Mouse (Mus musculus): ENCODE results near the gene Pitpnc1. TPM values are rescaled to one million over a fixed set of nuclear protein-coding genes. Genes with fewer than 3 reads are reported as not detected.

Gene Pitpnc1
- polyA plus RNA-seq, 1 experiment from 2014 or later: 36.1 TPM

DNA sequence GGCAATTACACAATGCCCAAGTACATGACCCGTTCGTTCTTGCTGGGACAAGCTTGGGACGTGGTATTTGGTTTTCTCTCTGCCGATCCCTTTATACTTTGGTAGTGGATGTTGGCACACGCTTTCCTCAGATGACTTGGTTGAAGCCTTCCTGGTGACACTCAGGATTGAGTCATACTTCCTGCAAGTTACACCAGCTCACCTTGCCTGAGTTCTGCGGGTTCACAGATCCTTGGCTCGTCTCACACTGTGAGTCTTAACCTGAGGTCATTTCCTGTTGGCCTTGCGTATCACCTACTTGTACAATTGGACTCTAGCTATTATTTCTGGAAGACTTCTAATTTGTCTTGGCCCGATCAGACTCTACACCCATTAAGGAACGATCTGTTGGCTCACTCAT lies 42.5 kb downstream of the Pitpnc1 start:
- Histone ChIP-seq H3K27ac (no peak overlapping the region), H3K27me3 (no peaks in the 10 kb centered on the region), H3K9me3 (replicated peaks) (no peaks in the 10 kb centered on the region), H3K36me3 (ENCODE audit: poor library complexity, severe bottlenecking) (no peaks in the 10 kb centered on the region), H3K9ac (no peak overlapping the region), H3K4me2 (no peak overlapping the region), H3K4me1 (peaks cover 23% of the 10 kb centered on the region), H3K4me3 (no peak overlapping the region)
- ATAC-seq: no peak
- WGBS: 94% methylated on average over 10 of the region's 10 CpGs

DNA sequence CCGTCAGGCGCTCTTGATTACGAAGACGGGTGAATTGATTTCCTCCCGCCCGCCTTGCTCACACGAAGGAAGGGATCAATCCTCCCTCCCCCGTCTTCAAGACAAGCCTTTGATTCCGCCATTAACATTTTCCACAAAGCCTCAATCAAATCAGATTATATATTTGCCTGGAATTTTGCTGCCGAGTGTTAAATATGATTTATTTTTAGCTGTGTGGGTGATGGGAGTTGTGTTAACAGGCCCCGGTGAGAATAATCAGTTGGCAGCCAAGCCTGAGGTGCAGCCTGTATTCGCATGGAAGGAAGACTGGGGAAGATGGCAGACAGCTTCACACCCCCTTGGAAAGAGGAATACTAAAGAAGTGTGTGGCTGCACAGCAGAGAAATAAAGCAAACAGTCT lies 46.3 kb downstream of the Pitpnc1 start:
- no peak overlapping the region for H3K4me2 ChIP-seq
- H3K27me3 ChIP-seq: no peaks in the 10 kb centered on the region
- H3K9ac ChIP-seq: no peak overlapping the region
- H3K27ac ChIP-seq: peak overlapping the region; percentile 51; the same call in 1 of the 2 replicates
- no peaks in the 10 kb centered on the region for H3K9me3 ChIP-seq (replicated peaks)
- ATAC-seq: no peak
- 79% methylated on average over 12 of the region's 12 CpGs for WGBS
- no peaks in the 10 kb centered on the region for H3K36me3 ChIP-seq (ENCODE audit: poor library complexity, severe bottlenecking)
- H3K4me3 ChIP-seq: no peak overlapping the region
- H3K4me1 ChIP-seq: peaks cover 33% of the 10 kb centered on the region

DNA sequence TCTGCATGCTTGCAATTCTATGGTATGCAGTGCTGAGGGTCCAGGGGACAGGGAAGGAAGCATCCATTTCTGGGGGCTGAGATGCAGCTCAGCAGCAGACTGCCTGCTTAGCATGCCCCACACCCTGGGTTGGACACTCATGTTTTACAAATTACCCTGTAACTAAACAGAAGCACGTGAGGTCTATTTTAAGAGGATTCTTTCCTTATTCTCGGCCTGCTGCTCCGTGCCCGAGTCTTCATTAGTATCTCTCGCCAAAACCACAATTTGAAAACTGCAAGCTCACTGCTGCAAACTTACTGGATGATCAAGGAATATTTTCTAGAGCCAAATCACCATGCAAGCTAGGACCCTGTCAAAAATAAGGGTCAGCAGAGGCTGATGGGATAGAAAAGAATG lies 48.1 kb downstream of the Pitpnc1 start:
- peaks cover 38% of the 10 kb centered on the region for H3K4me1 ChIP-seq
- H3K4me2 ChIP-seq: no peak overlapping the region
- no peak for ATAC-seq
- H3K9ac ChIP-seq: no peak overlapping the region
- H3K36me3 ChIP-seq (ENCODE audit: poor library complexity, severe bottlenecking): no peaks in the 10 kb centered on the region
- H3K27ac ChIP-seq: no peak overlapping the region
- H3K27me3 ChIP-seq: no peaks in the 10 kb centered on the region
- 55% methylated on average over 5 of the region's 5 CpGs for WGBS
- no peak overlapping the region for H3K4me3 ChIP-seq
- no peaks in the 10 kb centered on the region for H3K9me3 ChIP-seq (replicated peaks)

DNA sequence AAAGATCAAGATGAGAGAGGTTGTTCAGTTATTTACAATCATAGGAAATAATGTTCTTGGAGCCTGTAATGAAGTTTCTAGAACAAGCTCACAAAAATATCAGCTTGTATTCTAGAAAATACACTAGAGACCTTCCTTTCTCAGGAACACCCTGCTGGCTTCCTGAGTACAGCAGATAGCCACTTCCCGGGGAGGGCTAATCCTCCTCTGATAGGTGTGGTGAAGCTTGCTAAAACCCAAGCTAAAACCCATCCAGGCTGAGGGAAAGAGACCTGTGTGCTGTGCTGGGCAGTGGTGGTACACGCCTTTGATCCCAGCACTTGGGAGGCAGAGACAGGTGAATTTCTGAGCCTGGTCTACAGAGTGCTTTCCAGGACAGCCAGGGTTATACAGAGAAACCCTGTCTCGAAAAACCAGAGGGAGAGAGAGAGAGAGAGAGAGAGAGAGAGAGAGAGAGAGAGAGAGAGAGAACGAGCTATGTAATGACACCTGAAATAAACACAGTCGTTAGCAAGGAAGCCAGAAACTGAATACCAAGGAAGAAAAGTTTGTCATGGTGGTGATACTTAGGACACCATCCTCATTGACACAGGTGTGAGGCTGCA lies 48.6 kb downstream of the Pitpnc1 start:
- no peaks in the 10 kb centered on the region for H3K9me3 ChIP-seq (replicated peaks)
- 40% methylated on average over 5 of the region's 5 CpGs for WGBS
- no peak overlapping the region for H3K4me3 ChIP-seq
- H3K4me2 ChIP-seq: no peak overlapping the region
- peaks cover 43% of the 10 kb centered on the region for H3K4me1 ChIP-seq
- H3K27me3 ChIP-seq: no peaks in the 10 kb centered on the region
- H3K9ac ChIP-seq: no peak overlapping the region
- no peak for ATAC-seq
- no peaks in the 10 kb centered on the region for H3K36me3 ChIP-seq (ENCODE audit: poor library complexity, severe bottlenecking)
- H3K27ac ChIP-seq: 0 out of 2 replicates have a peak overlapping the region, but pooled peaks have one; percentile 16

DNA sequence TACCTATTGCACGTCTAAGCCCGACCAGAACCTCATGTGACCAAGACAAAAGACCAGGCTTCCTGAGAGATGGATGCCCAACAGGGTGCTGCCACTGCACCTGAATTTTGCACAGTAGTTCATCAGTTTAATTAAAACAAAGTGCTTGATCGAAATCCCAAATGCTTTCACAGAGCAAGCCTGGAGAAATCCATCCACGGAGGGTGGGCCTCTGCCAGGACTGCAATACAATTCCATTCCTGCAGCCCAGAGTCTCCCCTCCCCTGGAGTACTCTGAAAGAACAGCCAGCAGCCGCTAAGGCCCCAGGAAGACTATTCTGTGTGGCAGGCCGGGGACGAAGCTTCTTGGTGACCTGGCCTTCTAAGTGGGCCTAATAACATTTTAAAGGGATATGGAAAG lies 50.6 kb downstream of the Pitpnc1 start:
- ATAC-seq: 0 out of 2 replicates have a peak, but pooled peaks have one; percentile 35
- H3K9ac ChIP-seq: no peak overlapping the region
- WGBS: 8% methylated on average over 7 of the region's 7 CpGs

DNA sequence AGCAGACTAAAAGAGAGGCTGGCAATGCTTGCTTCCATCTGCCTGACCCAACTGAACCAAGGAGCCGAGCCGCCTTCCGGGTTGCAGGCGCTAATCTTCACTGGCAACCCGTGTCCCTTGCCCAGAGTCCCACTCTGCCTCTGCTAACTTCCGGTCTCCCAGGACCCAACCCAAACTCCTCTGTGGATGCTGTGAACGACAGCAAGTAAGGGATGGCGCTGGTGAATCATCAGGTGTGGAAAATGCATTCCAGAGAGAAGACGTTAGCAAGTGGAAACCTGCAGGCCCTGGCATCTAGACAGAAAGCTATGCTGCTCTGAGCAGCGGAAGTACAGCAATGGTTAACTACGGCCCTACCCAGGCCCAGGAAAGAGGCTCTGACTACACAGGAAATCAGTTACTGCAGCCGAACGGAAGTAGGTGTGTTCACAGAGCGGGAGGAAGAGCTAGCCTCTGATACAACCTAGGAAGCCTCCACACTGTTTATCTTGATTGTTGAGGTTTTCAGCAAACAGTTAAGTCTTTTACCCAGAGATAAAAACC lies 53.4 kb downstream of the Pitpnc1 start:
- peaks cover 72% of the 10 kb centered on the region for H3K4me1 ChIP-seq
- WGBS: 18% methylated on average over 14 of the region's 14 CpGs
- H3K27ac ChIP-seq: peak overlapping the region; percentile 94
- peak overlapping the region; percentile 45 for H3K4me2 ChIP-seq
- H3K9me3 ChIP-seq (replicated peaks): no peaks in the 10 kb centered on the region
- H3K4me3 ChIP-seq: peak overlapping the region; percentile 7; the same call in 1 of the 2 replicates
- peak overlapping the region; percentile 26; the same call in 1 of the 2 replicates for H3K9ac ChIP-seq
- ATAC-seq: peak; percentile 33; the same call in 1 of the 2 replicates
- H3K27me3 ChIP-seq: no peaks in the 10 kb centered on the region
- no peaks in the 10 kb centered on the region for H3K36me3 ChIP-seq (ENCODE audit: poor library complexity, severe bottlenecking)

More for the DNA sequence above, 50.6 kb downstream of the Pitpnc1 start:
- Histone ChIP-seq H3K36me3 (ENCODE audit: poor library complexity, severe bottlenecking) (no peaks in the 10 kb centered on the region), H3K4me2 (no peak overlapping the region), H3K27me3 (no peaks in the 10 kb centered on the region), H3K9me3 (replicated peaks) (no peaks in the 10 kb centered on the region), H3K27ac (peak overlapping the region; percentile 72), H3K4me1 (peaks cover 62% of the 10 kb centered on the region), H3K4me3 (no peak overlapping the region)

DNA sequence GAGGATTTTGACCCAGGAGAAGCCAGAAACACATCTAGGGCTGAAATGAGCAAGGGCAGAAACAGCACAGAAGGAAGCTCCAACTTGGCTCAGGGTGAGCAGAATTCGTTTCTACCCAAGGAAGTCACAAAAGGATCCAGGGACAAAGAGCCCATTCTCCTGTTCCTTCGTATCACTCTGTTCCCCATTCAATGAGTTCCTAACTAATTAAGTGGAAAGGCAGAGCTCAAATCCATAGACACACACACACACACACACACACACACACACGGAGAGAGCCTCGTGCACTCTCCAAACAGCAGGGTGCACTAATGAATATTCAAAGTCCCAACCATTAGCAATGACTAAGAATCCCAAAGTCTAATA lies 54.0 kb downstream of the Pitpnc1 start:
- H3K4me1 ChIP-seq: peaks cover 68% of the 10 kb centered on the region
- 0% methylated on average over 4 of the region's 4 CpGs for WGBS

DNA sequence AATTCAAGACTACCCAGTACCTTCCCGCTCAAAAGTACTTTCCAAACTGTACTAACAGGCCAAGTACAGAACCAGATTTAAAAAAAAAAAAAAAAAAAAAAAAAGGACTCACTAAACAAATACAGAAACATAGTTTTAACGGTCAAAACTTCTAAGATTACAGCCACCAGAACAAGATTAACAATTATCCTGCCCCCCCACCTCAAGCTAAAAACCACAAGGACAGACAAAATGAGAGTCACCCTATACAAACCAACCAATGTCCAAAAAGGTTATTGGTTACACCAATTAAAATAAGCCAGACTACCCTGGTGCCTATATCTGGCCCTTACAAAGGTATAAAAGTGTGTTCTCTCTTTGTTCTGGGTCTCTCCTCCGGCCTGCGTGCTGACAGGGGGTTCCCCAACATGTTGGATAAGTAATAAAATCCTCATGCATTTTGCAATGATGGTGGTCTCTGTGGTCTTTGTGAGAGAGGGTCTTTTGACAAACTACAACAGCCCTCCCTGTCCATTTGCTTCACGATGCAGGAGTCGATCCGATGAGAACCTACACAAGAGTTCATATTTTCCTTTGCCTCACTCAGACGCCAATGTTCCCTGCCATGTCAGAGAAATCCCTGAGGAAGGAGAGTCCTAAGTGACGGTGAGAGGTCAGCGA lies 54.5 kb downstream of the Pitpnc1 start:
- ATAC-seq: no peak
- no peaks in the 10 kb centered on the region for H3K27me3 ChIP-seq
- WGBS: 15% methylated on average over 10 of the region's 10 CpGs
- H3K4me2 ChIP-seq: peak overlapping the region; percentile 45
- H3K27ac ChIP-seq: peak overlapping the region; percentile 94
- no peaks in the 10 kb centered on the region for H3K36me3 ChIP-seq (ENCODE audit: poor library complexity, severe bottlenecking)
- peak overlapping the region; percentile 8; the same call in 1 of the 2 replicates for H3K9ac ChIP-seq
- H3K4me1 ChIP-seq: peaks cover 68% of the 10 kb centered on the region
- 0 out of 2 replicates have a peak overlapping the region, but pooled peaks have one; percentile 0 for H3K4me3 ChIP-seq
- no peaks in the 10 kb centered on the region for H3K9me3 ChIP-seq (replicated peaks)

More for the DNA sequence above, 54.0 kb downstream of the Pitpnc1 start:
- H3K4me3 ChIP-seq: 0 out of 2 replicates have a peak overlapping the region, but pooled peaks have one; percentile 0
- H3K9ac ChIP-seq: peak overlapping the region; percentile 26; the same call in 1 of the 2 replicates
- H3K27me3 ChIP-seq: no peaks in the 10 kb centered on the region
- H3K9me3 ChIP-seq (replicated peaks): no peaks in the 10 kb centered on the region
- no peaks in the 10 kb centered on the region for H3K36me3 ChIP-seq (ENCODE audit: poor library complexity, severe bottlenecking)
- H3K4me2 ChIP-seq: peak overlapping the region; percentile 45
- peak overlapping the region; percentile 94 for H3K27ac ChIP-seq
- ATAC-seq: peak; percentile 62

DNA sequence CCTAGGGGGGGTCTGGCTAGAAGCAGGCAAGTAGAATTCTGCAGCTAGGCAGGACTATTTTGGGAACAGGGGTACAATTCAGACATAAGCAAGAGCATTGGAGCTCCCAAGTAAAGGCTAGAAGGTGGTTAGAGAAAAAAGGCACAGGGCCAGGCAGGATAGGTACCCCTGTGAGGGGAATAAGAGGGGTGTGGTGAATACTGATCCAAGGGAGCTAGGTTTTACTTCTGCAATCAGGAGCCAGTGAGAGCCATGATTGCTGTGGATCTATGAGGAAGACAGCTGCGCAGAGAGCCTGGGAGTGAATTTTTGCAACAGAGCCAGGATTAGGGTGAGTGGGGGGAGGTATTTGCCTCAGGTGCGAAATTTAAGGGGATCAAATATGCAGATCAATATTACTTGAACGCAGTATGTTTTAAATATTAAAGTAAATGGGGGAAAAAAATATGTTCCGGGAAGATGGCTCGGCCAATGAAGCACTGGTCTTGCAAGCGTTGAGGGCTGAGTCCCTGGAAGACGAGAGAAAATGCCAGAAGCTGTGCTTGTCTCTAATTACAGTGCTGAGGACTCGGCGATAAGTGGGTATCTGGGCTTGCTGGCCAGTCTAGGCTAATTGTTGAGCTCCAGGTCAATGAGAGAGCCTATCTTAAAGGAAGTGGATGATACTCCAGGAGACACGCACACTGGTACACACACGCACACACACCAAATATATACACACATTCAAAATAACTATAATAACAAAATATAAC lies 55.3 kb downstream of the Pitpnc1 start:
- no peak overlapping the region for H3K4me3 ChIP-seq
- peak overlapping the region; percentile 29 for H3K4me2 ChIP-seq
- H3K27ac ChIP-seq: peak overlapping the region; percentile 94
- H3K9me3 ChIP-seq (replicated peaks): no peaks in the 10 kb centered on the region
- no peak for ATAC-seq
- 0 out of 2 replicates have a peak overlapping the region, but pooled peaks have one; percentile 5 for H3K9ac ChIP-seq
- peaks cover 63% of the 10 kb centered on the region for H3K4me1 ChIP-seq
- WGBS: 46% methylated on average over 11 of the region's 11 CpGs
- no peaks in the 10 kb centered on the region for H3K27me3 ChIP-seq
- no peaks in the 10 kb centered on the region for H3K36me3 ChIP-seq (ENCODE audit: poor library complexity, severe bottlenecking)

DNA sequence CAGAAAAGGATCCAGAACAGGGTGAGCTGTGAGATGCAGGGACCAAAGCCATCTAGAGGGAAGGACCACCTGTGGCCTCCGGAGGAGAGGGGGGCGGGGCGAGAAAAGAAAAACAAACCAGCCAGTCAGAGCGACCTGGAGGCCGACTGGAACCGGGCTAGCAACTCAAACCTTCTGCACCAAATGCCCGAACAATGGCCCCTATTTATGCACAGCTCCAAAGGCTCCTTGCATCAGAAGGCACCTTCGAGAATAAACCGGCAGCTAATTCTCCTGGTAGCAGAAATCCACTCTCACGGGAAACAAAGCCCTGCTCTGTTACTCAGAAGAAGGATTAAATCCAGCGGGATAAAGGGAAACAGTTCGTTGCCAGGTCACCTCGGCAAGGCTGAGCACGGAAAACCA lies 57.2 kb downstream of the Pitpnc1 start:
- no peaks in the 10 kb centered on the region for H3K9me3 ChIP-seq (replicated peaks)
- H3K36me3 ChIP-seq (ENCODE audit: poor library complexity, severe bottlenecking): no peaks in the 10 kb centered on the region
- peak overlapping the region; percentile 29 for H3K4me3 ChIP-seq
- H3K4me1 ChIP-seq: peaks cover 55% of the 10 kb centered on the region
- under 1% methylated on average over 14 of the region's 14 CpGs for WGBS
- peak overlapping the region; percentile 94 for H3K27ac ChIP-seq
- peak overlapping the region; percentile 53 for H3K4me2 ChIP-seq
- peak; percentile 75 for ATAC-seq
- H3K9ac ChIP-seq: peak overlapping the region; percentile 52; the same call in 1 of the 2 replicates
- no peaks in the 10 kb centered on the region for H3K27me3 ChIP-seq

DNA sequence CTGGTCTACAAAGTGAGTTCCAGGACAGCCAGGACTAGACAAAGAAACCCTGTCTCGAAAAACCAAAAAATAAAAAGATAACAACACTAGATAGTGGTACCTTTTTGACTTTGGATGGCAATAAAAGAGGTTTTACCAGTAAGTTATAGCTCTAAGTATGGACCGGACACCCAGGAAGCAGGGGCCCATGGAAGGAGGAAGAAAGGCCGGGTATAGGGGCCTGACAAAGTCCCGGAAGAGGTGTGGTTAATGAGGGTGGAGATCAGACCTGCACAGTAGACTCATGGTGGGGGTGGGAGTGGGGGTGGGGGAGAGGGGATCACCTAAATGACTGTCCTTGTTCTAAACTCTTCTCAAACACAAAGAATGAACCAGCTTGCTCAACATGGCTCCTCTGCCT lies 58.4 kb downstream of the Pitpnc1 start:
- Histone ChIP-seq H3K27ac (peak overlapping the region; percentile 94; the same call in 1 of the 2 replicates), H3K4me3 (no peak overlapping the region), H3K36me3 (ENCODE audit: poor library complexity, severe bottlenecking) (no peaks in the 10 kb centered on the region), H3K4me1 (peaks cover 48% of the 10 kb centered on the region), H3K9ac (no peak overlapping the region), H3K27me3 (no peaks in the 10 kb centered on the region), H3K9me3 (replicated peaks) (no peaks in the 10 kb centered on the region), H3K4me2 (no peak overlapping the region)
- WGBS: 75% methylated on average over 4 of the region's 4 CpGs
- ATAC-seq: no peak

DNA sequence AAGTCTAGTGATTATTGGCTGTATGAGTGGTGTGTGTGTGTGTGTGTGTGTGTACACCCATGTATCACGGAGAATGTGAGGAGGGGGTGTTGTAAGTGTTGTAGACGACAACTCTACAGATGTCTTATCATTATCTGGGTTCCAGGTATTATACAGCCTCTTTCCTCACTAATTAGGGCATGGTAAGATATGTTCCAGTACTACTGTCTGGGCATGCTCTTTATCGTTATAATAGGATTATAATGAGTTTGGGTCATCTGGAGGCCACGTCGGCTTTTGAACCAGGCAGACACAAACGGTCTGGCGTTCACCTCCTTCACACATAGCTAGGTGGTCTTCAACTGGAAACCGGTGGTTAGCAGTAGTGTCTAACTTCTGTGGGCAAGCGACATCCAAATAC lies 58.9 kb downstream of the Pitpnc1 start:
- H3K27ac ChIP-seq: no peak overlapping the region
- ATAC-seq: no peak
- 63% methylated on average over 9 of the region's 9 CpGs for WGBS
- no peaks in the 10 kb centered on the region for H3K27me3 ChIP-seq
- H3K9ac ChIP-seq: no peak overlapping the region
- no peak overlapping the region for H3K4me2 ChIP-seq
- H3K4me3 ChIP-seq: no peak overlapping the region
- H3K9me3 ChIP-seq (replicated peaks): no peaks in the 10 kb centered on the region
- peaks cover 43% of the 10 kb centered on the region for H3K4me1 ChIP-seq
- H3K36me3 ChIP-seq (ENCODE audit: poor library complexity, severe bottlenecking): no peaks in the 10 kb centered on the region
